Mouse (Mus musculus) left cerebral cortex, postnatal 14 days (tissue): ENCODE results near the gene Mex3d. TPM values are rescaled to one million over a fixed set of nuclear protein-coding genes. Genes with fewer than 3 reads are reported as not detected.

Experiments
- DNase-seq, 2 experiments: peaks; one replicate each; pipeline ENCODE4 v3.0.0; 2021 to 2022; ENCODE audit warnings: low spot score in 2 of 2, mixed read lengths in 1 of 2
- intact Hi-C: fragments of 180-260 bp; cut with DNase I; formaldehyde crosslinking; loops from one replicate; pipeline ENCODE4 v1.15.1; 2025
- total RNA-seq, 2 experiments: library from RNA; stranded (reverse); gene quantifications; 2 replicates each; pipeline ENCODE4 v1.2.3; 2021

The Mex3d gene
- total RNA-seq, 2 experiments from 2014 or later: 19.9 to 24.1 TPM

- no peak for DNase-seq
- intact Hi-C loops: no loop called here
Observed at GRCm38 (mm10) chr10:80390697-80391096, 3.2 kb upstream of the Mex3d start.

GRCm38 (mm10) chr10:80389185-80389708, 1.8 kb upstream of the Mex3d start:
- no peak for DNase-seq
- intact Hi-C loops: no loop called here

GRCm38 (mm10) chr10:80388731-80389130, 1.3 kb upstream of the Mex3d start:
- intact Hi-C loops: no loop called here
- no peak for DNase-seq

- intact Hi-C loops: no loop called here
- no peak for DNase-seq
Observed at GRCm38 (mm10) chr10:80386735-80387471, 556 bp downstream of the Mex3d start.

- intact Hi-C loops: no loop called here
- DNase-seq: peak in 1 of 2 experiments; percentile 67
Observed at GRCm38 (mm10) chr10:80385811-80386734, 1.4 kb downstream of the Mex3d start.

GRCm38 (mm10) chr10:80385310-80385709, 2.1 kb downstream of the Mex3d start:
- no peak for DNase-seq
- intact Hi-C loops: no loop called here

GRCm38 (mm10) chr10:80384709-80385108, 2.8 kb downstream of the Mex3d start:
- intact Hi-C loops: no loop called here
- DNase-seq: no peak

GRCm38 (mm10) chr10:80384115-80384639, 3.3 kb downstream of the Mex3d start:
- intact Hi-C loops: no loop called here

GRCm38 (mm10) chr10:80383431-80383830, 4.0 kb downstream of the Mex3d start:
- no peak for DNase-seq

More at GRCm38 (mm10) chr10:80384115-80384639, 3.3 kb downstream of the Mex3d start:
- no peak for DNase-seq

GRCm38 (mm10) chr10:80382641-80383365, 4.7 kb downstream of the Mex3d start:
- DNase-seq: no peak
- intact Hi-C loops: no loop called here

More at GRCm38 (mm10) chr10:80383431-80383830, 4.0 kb downstream of the Mex3d start:
- intact Hi-C loops: no loop called here

GRCm38 (mm10) chr10:80377716-80378115, 9.7 kb downstream of the Mex3d start:
- no peak for DNase-seq
- intact Hi-C loops: no loop called here

- intact Hi-C loops: no loop called here
Observed at GRCm38 (mm10) chr10:80376160-80376559, 11.3 kb downstream of the Mex3d start.

GRCm38 (mm10) chr10:80374063-80374462, 13.4 kb downstream of the Mex3d start:
- DNase-seq: peak; percentile 88 to 89
- intact Hi-C loops: loop anchor here (2.0 to 5.0 kb wide), 2 partner anchors 33 to 197 kb away; partner anchors contain the start of gene Efna2

More at GRCm38 (mm10) chr10:80376160-80376559, 11.3 kb downstream of the Mex3d start:
- peak; percentile 95 to 97 for DNase-seq

- intact Hi-C loops: loop anchor here (5.0 kb wide), 1 partner anchor 195 kb away; the partner anchor contains the start of gene Efna2
- no peak for DNase-seq
Observed at GRCm38 (mm10) chr10:80372706-80373105, 14.8 kb downstream of the Mex3d start.

- intact Hi-C loops: loop anchor here (5.0 kb wide), 1 partner anchor 195 kb away; the partner anchor contains the start of gene Efna2
- DNase-seq: no peak
Observed at GRCm38 (mm10) chr10:80371983-80372382, 15.5 kb downstream of the Mex3d start.

- DNase-seq: peak; percentile 69 to 92
- intact Hi-C loops: loop anchor here (5.0 kb wide), 1 partner anchor 194 kb away; the partner anchor contains the start of gene Efna2
Observed at GRCm38 (mm10) chr10:80371411-80371966, 16.0 kb downstream of the Mex3d start.

- no peak for DNase-seq
- intact Hi-C loops: loop anchor here (5.0 kb wide), 1 partner anchor 193 kb away; the partner anchor contains the start of gene Efna2
Observed at GRCm38 (mm10) chr10:80369995-80370747, 17.3 kb downstream of the Mex3d start.

- no peak for DNase-seq
- intact Hi-C loops: no loop called here
Observed at GRCm38 (mm10) chr10:80368392-80368791, 19.1 kb downstream of the Mex3d start.
